Mouse (Mus musculus) embryonic stem cell, embryonic (primary cell): ENCODE data around the gene Synj1.

Experiments used
- CTCF ChIA-PET, 4 experiments: fragments of 300-600 bp in 2 of 4; fragments of 350-600 bp in 2 of 4; sonication (Branson Sonifier 250); formaldehyde crosslinking; loops; one replicate each; lab custom pipeline; 2022; ENCODE audit warnings: inconsistent platforms in 2 of 4; lab: Charles Lee
- POLR2A ChIA-PET, 4 experiments: fragments of 300-600 bp in 2 of 4; fragments of 350-600 bp in 2 of 4; sonication (Branson Sonifier 250); formaldehyde crosslinking; loops; one replicate each; lab custom pipeline; 2022; ENCODE audit warnings: antibody characterized with exemption in 4 of 4, inconsistent platforms in 1 of 4; lab: Charles Lee

Gene Synj1

DNA sequence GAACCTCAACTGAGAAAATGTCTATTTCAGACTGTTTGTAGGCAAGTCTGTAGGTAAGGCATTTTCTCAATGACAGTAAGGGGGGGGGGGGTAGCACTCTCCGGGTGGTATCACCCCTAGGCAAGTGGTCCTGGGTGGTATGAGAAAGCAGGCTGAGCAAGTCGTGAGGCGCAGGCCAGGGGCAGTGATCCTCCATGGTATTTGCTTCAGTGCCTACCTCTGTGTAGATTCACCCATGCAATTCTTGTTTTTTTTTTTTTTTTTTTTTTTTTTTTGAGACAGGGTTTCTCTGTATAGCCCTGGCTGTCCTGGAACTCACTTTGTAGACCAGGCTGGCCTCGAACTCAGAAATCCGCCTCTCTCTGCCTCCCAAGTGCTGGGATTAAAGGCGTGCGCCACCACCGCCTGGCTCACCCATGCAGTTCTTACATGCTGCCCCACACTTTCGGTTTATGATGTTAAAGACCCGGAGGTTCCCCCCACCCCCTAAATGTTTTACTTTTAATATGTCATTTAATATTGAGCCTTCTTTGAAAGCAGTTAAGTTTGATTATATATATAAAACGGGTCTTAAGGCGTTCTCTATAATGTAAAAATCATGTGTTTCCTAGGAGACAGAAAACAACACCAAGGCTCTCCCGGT, 77.5 kb downstream of the Synj1 start:
- ChIA-PET CTCF (interaction anchor here in 3 of 4 experiments (0.6 to 2.3 kb wide), 6 partner anchors 8 to 621 kb away, joined by 6 to 14 read pairs (median 10); partner anchors contain the start of genes Eva1c (in 1 of the 3) and Paxbp1 (in 1 of the 3)), POLR2A (interaction anchor here (0.6 to 2.5 kb wide), 36 partner anchors 8 to 714 kb away, joined by 3 to 33 read pairs (median 5); partner anchors contain the start of genes Synj1 (in 2 of the 4), Paxbp1 (in 1 of the 4) and Son (in 1 of the 4))

DNA sequence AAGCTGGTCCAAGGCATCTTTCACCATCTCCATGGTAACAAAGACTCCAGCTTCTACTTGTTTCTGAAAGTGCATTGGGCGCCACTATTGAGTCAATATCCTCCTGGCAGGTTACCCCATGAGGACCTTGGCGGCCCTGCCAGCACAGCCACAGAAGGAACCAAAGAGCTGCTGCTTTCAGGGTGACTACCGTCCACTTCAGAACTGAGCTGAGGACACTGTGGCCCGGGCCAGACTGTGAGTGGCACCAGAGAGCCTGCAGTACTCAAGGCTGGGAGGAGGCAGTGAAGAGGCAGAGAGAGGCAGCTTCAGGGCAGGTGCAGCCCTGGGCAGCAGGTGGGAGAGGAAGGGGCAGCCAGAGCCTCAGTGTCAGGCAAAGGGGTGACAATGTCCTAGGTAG, 83.7 kb downstream of the Synj1 start:
- ChIA-PET POLR2A (interaction anchor here in 1 of 4 experiments (0.7 kb wide), 1 partner anchor 10 kb away, joined by 3 read pairs; no protein-coding TSS in a partner anchor), CTCF (interaction anchor here in 2 of 4 experiments (0.7 to 2.5 kb wide), 2 partner anchors 101 to 298 kb away, joined by 3 to 10 read pairs; partner anchors contain the start of gene Eva1c (in 1 of the 2))

DNA sequence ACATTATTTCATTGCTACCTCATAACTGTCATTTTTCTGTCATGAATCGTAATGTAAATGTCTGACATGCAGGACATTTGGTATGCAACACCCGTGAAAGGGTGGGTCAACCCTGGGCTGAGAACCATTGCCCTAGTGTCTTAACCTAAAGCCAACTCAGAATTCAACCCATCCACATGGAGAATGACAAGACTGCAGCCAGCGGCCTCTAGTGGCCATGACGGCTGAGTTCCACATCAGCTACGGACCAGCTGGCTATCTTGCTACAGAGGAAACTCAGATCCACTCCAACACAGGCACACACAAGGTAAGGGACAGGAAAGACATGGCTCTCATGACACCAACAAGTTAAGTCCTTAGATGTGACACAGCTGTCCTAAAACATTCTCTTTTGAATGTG, 85.6 kb downstream of the Synj1 start:
- POLR2A ChIA-PET, result interaction anchor here in 3 of 4 experiments (1.0 to 3.7 kb wide), 7 partner anchors 8 to 705 kb away, joined by 3 to 33 read pairs (median 6); partner anchors contain the start of genes Cfap298 (in 2 of the 3) and Sod1 (in 1 of the 3)
- CTCF ChIA-PET, result interaction anchor here (0.6 to 3.1 kb wide), 21 partner anchors 9 to 189 kb away, joined by 3 to 19 read pairs (median 4); partner anchors contain the start of genes Cfap298 (in 3 of the 4), Eva1c (in 2 of the 4) and Synj1 (in 1 of the 4)

DNA sequence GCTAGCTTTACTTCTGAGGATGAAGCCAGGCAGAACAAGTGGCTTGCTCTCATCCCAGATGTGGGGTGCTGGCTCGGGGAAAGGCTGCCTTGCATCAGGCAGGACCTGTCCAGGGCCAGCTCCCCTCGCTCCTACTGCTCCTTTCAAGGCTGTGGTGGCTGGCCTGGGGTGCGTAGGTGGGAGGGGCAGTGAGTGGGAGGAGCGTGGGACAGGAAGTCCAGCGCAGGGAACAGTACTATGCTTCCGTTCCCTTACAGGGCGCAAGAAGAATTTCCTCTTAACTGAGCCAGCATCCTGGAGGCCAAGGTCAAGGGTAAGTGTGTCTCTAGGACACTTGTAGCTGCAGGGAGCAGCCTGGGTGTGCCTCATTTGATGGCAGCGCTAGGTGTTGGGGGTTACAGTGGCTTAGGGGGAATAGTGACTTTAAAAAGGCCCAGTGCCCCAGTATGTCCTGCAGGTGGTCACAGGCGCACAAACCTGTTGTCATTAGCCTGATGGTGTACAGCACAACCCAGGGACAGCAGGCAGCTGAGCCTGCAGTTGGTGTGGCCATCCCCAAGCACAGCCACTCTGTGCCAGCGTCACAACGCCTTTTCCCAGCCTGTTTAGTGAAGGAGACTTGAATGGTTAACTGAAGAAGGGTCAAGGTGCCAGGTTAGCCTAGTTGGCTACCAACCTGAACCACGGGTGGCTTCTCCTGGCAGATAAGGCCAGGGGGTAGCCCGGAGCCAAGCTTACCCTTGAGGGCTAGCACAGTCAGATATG, 86.3 kb downstream of the Synj1 start:
- ChIA-PET POLR2A (interaction anchor here (0.6 to 3.7 kb wide), 12 partner anchors 7 to 1550 kb away, joined by 3 to 33 read pairs (median 3); partner anchors contain the start of genes Cfap298 (in 3 of the 4) and Sod1 (in 1 of the 4)), CTCF (interaction anchor here (0.6 to 3.1 kb wide), 26 partner anchors 9 to 213 kb away, joined by 3 to 19 read pairs (median 4); partner anchors contain the start of genes Cfap298 (in 3 of the 4), Eva1c (in 3 of the 4) and Synj1 (in 1 of the 4))

DNA sequence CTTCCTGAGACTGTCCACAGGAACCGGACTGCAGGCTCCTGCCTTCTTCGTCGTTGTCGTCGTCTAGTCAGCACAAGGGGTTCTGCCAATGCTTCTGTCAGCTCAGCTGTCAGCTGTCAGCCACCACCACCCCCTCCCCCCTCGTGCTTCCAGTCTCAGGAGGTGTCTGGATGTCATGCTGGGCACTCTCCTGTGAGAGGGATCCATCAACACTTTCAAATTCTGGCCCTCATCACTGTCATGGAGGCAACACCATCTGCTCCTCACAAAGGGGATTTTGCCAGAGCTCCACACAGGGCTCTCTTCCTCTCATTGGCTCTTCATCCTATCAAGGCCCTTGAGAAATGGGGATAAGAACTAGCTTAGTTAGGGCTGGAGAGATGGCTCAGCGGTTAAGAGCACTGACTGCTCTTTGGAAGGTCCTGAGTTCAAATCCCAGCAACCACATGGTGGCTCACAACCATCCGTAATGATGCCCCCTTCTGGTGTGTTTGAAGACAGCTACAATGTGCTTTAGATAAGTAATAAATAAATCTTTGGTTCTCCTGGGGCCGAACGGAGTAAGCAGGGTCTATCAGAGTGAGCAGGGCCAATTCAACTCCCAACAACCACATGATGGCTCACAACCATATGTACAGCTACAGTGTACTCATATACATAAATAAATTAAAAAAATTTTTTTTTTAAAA, 89.5 kb downstream of the Synj1 start:
- POLR2A ChIA-PET, result interaction anchor here in 3 of 4 experiments (0.9 to 2.3 kb wide), 7 partner anchors 9 to 13 kb away, joined by 3 to 12 read pairs (median 4); partner anchors contain the start of gene Cfap298 (in 2 of the 3)
- CTCF ChIA-PET, result interaction anchor here (0.6 to 1.9 kb wide), 8 partner anchors 12 to 1301 kb away, joined by 3 to 5 read pairs (median 3); partner anchors contain the start of gene Eva1c (in 1 of the 4)

DNA sequence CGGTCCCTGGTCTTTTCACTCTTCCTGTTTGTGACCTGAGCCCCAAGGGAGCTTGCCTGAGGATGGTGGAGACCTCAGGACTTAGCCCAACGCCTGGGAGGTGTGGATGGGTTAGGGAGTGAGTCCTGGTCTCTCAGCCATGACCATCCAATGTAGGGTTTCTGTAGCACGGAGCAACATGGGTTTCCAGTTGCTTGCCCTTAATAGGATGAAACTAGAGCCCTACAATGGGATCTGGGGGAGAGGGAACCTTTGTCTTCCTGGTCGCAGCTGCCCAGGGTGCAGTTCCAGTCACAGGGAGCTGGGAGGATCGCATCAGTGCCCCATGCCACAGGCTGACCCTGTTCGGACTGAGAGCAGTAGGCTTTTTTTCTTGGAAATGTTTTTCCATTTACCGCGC, 94.0 kb downstream of the Synj1 start:
- CTCF ChIA-PET, result interaction anchor here in 2 of 4 experiments (0.5 to 1.1 kb wide), 2 partner anchors 8 to 29 kb away, joined by 3 read pairs; no protein-coding TSS in a partner anchor
- POLR2A ChIA-PET, result interaction anchor here in 3 of 4 experiments (0.8 to 3.0 kb wide), 9 partner anchors 8 to 137 kb away, joined by 3 to 12 read pairs (median 3); partner anchors contain the start of gene Cfap298 (in 3 of the 3)

DNA sequence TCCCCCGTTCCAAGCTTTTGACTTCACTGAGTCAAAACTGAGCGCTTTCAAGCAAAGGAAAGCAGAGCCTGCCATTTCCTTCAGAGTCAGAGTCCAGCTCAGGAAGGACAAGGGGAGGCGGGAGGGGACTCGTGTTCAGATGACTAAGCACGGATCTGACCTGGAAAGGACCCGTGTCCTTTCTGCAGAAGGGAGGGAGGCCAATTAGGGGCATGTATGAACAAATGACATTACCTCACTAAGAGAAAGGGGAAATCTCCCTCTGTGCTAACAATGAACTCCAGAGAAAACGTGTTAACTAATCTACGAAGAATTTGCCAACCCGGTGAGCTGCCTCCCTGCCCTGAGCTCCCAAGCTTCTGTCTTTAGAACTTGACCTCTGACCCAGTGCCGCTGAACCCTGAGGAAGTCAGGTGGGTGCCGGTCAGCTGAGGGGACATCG, 95.0 kb downstream of the Synj1 start:
- CTCF ChIA-PET, result interaction anchor here in 2 of 4 experiments (1.1 to 1.3 kb wide), 3 partner anchors 8 to 518 kb away, joined by 3 to 5 read pairs (median 4); no protein-coding TSS in a partner anchor
- POLR2A ChIA-PET, result interaction anchor here (0.5 to 3.0 kb wide), 11 partner anchors 8 to 526 kb away, joined by 3 to 12 read pairs (median 3); partner anchors contain the start of gene Cfap298 (in 3 of the 4)

DNA sequence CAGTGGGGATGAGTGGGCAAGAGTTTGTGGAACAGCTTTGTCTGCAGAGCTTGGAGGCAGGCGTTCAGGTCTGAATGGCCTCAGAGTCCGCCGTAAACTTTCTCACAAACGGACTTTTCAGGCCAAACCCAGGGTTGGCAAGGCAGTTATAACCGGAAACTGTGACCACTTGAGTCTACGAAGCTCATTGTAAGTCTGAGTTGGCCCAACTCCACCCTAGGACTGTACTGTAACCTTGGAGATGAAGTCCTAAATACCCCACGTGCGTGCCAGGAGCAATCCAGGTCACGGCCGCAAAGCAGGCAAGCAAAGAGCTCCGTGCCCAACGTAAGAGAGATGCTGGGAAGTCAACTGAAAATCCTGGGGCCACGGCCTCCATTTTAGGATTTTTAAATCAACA, 99.3 kb downstream of the Synj1 start:
- POLR2A ChIA-PET, result interaction anchor here in 3 of 4 experiments (0.6 to 4.1 kb wide), 8 partner anchors 10 to 299 kb away, joined by 3 to 18 read pairs (median 4); partner anchors contain the start of gene Cfap298 (in 3 of the 3)
- CTCF ChIA-PET, result interaction anchor here in 1 of 4 experiments (1.4 kb wide), 1 partner anchor 14 kb away, joined by 6 read pairs; no protein-coding TSS in a partner anchor

DNA sequence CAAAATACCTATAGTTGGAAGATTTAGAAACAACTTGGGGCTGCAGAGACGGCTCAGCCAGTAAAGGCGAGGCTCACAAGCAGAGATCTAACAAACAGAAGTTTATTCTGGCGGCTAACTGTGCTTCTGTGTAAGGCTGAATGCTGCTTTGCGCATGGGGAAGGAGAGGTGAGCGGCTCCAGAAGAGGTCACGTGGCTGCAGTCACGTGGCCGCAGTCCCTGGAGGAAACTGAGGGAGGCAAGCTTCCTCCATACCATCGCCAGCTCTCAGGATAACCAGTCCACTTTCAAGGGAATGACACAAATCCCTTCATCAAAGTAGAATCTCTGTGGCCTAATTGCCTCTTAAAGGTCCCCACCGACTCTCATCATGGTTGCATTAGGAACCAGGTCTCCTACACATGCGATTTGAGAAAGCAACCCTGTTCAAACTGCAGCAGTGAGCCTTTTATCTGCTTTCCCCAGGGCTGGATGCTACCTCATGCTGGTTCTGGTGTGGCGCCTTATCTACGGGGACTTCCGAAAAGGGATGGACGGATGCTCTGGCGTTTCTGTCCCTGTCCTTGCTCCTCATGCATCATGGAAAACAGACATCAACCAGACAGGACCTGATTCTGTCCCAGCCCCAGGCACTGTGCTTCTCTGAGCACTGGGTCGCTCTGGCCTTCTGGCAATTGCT, 100.1 kb downstream of the Synj1 start:
- CTCF ChIA-PET, result interaction anchor here in 1 of 4 experiments (1.4 kb wide), 1 partner anchor 14 kb away, joined by 6 read pairs; no protein-coding TSS in a partner anchor
- POLR2A ChIA-PET, result interaction anchor here in 3 of 4 experiments (0.6 to 4.1 kb wide), 7 partner anchors 11 to 135 kb away, joined by 3 to 18 read pairs (median 4); partner anchors contain the start of gene Cfap298 (in 2 of the 3)

DNA sequence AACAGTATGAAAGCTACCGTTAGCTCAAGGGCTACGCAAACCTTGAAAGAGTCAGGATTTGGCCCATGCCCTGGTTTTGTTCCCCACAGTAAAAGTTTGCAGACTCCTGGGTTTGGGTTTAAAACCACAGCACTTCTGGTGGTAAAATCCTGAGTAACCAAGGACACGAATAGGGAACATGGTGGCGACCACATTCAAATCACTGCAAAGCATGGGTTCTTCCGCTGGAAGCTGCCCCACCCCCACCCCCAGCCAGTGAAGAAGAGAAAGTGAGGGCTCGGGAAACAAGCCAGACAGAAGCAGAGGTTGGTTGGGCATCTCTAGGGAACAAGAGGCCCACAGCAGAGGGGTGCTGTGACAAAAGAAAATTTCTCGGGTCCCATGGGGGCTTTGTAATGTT, 103.9 kb downstream of the Synj1 start:
- POLR2A ChIA-PET, result interaction anchor here in 1 of 4 experiments (0.5 to 1.7 kb wide), 2 partner anchors 21 to 103 kb away, joined by 3 read pairs; no protein-coding TSS in a partner anchor

DNA sequence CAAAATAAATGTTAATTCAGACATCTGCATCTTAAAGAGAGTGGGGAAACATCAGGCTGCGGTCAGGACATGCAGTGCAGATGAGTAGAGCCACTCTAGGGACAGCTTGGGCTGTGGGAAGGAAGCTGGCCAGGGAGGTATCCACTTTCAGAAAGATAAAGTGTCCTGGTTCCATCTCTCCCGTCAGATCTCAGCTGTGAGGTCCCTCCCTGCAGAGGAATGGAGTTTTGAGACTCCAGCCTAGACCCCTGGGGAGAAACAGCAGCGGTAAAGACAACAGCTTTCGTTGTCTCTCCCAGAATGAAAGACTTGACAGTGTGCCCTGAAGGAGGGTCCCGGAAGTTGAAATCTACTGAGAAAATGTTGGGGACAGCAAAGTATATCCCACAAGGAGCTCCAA, 107.8 kb downstream of the Synj1 start:
- POLR2A ChIA-PET, result interaction anchor here (0.6 to 2.0 kb wide), 10 partner anchors 13 to 683 kb away, joined by 3 to 8 read pairs (median 4); partner anchors contain the start of genes Cfap298 (in 2 of the 4) and Sod1 (in 1 of the 4)
- CTCF ChIA-PET, result interaction anchor here in 3 of 4 experiments (1.0 to 2.2 kb wide), 3 partner anchors 21 to 22 kb away, joined by 3 to 9 read pairs (median 5); no protein-coding TSS in a partner anchor

More for the DNA sequence above, 103.9 kb downstream of the Synj1 start:
- CTCF ChIA-PET, result no interaction called here

DNA sequence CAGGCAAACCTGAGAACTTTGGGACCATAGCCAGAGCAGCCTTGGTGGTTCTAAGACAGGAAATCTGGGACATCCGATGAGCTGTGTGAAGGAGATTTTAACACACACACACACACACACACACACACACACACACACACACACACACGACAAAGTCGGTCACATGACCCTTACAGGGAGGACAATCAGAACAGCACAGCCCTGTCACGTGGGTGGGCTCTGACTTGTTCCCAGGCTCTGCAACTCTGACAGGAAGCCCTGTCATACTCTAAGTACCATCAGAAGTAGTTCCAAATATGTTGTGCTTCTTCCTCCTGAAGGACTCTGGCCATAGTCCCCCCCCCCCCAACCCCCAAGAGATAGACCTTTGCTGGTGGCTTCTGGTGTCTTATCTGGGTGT, 109.7 kb downstream of the Synj1 start:
- ChIA-PET CTCF (interaction anchor here in 1 of 4 experiments (0.5 kb wide), 1 partner anchor 217 kb away, joined by 3 read pairs; no protein-coding TSS in a partner anchor), POLR2A (interaction anchor here in 3 of 4 experiments (0.6 to 0.9 kb wide), 3 partner anchors 46 to 84 kb away, joined by 4 read pairs; no protein-coding TSS in a partner anchor)

DNA sequence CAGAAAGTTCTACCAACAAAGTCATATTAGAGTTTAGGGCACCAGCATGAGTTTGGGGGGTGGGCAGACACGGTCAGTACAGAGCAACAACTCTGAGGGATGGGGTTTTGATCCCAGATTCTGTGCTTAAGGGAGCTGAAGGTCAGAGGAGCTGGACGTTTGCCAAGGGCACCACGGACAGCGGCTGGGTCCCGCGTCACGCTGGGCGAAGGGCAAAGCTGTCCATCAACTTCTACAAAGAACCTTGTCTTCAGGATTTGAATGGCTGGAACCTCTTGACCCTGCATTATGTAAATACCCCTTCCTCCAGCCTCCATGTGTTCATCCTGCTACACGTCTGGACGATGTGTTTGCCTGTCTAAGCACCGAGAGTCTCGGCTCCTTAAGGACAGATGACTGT, 111.6 kb downstream of the Synj1 start:
- ChIA-PET POLR2A (interaction anchor here in 3 of 4 experiments (0.5 to 1.1 kb wide), 5 partner anchors 10 to 47 kb away, joined by 3 to 5 read pairs (median 3); no protein-coding TSS in a partner anchor), CTCF (interaction anchor here in 3 of 4 experiments (0.6 to 0.7 kb wide), 3 partner anchors 26 to 1071 kb away, joined by 3 to 6 read pairs (median 6); no protein-coding TSS in a partner anchor)

DNA sequence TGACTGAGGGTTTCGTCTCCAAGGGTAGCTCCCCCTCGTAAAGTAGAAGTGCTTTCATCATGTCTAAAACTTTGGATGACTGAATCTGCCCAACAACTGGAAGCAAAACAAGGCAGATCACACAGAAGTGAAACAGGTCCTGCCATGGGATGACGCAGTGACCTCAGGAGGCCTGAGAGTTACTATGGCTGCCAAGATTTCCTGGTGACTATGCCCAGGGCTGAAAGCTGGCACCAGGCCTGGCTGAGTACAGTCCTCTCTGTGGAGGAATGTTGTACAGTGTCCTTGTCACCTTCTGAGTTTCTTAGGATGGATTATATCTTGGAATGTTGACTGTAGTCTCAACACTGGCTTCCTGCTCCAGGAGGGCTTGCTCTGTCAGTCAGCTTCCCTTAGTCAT, 113.5 kb downstream of the Synj1 start:
- ChIA-PET CTCF (interaction anchor here in 1 of 4 experiments (0.6 kb wide), 1 partner anchor 255 kb away, joined by 3 read pairs; no protein-coding TSS in a partner anchor), POLR2A (interaction anchor here in 3 of 4 experiments (0.6 to 1.1 kb wide), 4 partner anchors 35 to 48 kb away, joined by 3 read pairs; partner anchors contain the start of gene Cfap298 (in 2 of the 3))

DNA sequence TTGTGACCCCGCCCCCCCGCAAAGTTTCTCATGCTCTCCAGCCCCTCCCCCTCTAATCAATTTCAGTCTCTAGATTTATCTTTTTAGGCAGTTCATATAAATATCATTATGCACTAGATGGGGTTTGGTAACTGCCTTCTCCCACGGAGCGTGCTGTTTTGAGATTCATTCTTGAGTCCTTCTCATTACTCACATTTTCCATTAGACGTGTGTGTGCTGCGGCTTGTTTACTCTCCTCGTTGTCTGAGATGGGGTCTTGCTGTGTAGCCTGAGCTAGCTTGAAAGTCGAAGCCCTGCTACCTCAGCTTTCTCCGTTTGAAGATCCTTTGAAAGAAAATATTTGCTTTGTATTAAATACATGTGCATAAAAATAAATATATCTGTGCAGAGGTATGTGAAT, 117.3 kb downstream of the Synj1 start:
- CTCF ChIA-PET, result interaction anchor here in 1 of 4 experiments (0.7 kb wide), 1 partner anchor 79 kb away, joined by 4 read pairs; no protein-coding TSS in a partner anchor
- POLR2A ChIA-PET, result interaction anchor here in 2 of 4 experiments (0.5 to 1.5 kb wide), 2 partner anchors 18 to 673 kb away, joined by 3 read pairs; partner anchors contain the start of gene Sod1 (in 1 of the 2)
